Mouse (Mus musculus) hindbrain, embryonic 13.5 days (tissue): ENCODE data around the gene Thsd4. TPM values are rescaled to one million over a fixed set of nuclear protein-coding genes. Genes with fewer than 3 reads are reported as not detected.
"Not testable (repeated sequence)": the region's sequence is repeated elsewhere in the genome, so short reads cannot be mapped to it uniquely, and the experiment has no call there.

Experiments
- ATAC-seq: fragments of 200-750 bp; cut with Nextera tagmentation; 2 replicates; pipeline ENCODE4 v1.8.0; 2017; ENCODE audit warnings: moderate TSS enrichment; ENCODE audit not compliant: low FRiP score
- H3K27ac ChIP-seq: fragments of 300-500 bp; sonication (generic); 2 replicates; pipeline ENCODE4 v1.5.1; 2015; ENCODE audit warnings: inconsistent platforms, mild to moderate bottlenecking, moderate library complexity
- H3K27me3 ChIP-seq: fragments of 300-500 bp; sonication (generic); 2 replicates; pipeline ENCODE4 v1.6.1; 2015; ENCODE audit warnings: mild to moderate bottlenecking, inconsistent platforms
- H3K36me3 ChIP-seq: fragments of 300-500 bp; sonication (generic); 2 replicates; pipeline ENCODE4 v1.6.1; 2015; ENCODE audit warnings: mild to moderate bottlenecking, inconsistent platforms
- H3K4me1 ChIP-seq: fragments of 300-500 bp; sonication (generic); replicated peaks from 2 replicates; pipeline ENCODE4 v1.6.1; 2015; ENCODE audit warnings: inconsistent platforms
- H3K4me2 ChIP-seq: fragments of 300-500 bp; sonication (generic); 2 replicates; pipeline ENCODE4 v1.6.1; 2015; ENCODE audit warnings: inconsistent platforms, mild to moderate bottlenecking, moderate library complexity
- H3K4me3 ChIP-seq: fragments of 300-500 bp; sonication (generic); 2 replicates; pipeline ENCODE4 v1.5.1; 2015; ENCODE audit warnings: mild to moderate bottlenecking, inconsistent platforms
- H3K9ac ChIP-seq: fragments of 300-500 bp; sonication (generic); 2 replicates; pipeline ENCODE4 v1.6.1; 2015; ENCODE audit warnings: mild to moderate bottlenecking, inconsistent platforms
- H3K9me3 ChIP-seq: fragments of 300-500 bp; sonication (generic); 2 replicates; pipeline ENCODE4 v1.6.1; 2016; ENCODE audit warnings: inconsistent platforms
- WGBS: fragments of 180-500 bp; shearing (Covaris S2); methylation state at CpG from one replicate; pipeline ENCODE4 v1.1.7; 2015; 5-methylcytosine and 5-hydroxymethylcytosine counted together
- polyA plus RNA-seq: library from polyadenylated mRNA; unstranded; fragments of >200 nt; fragmentation: Nextera tagmentation; extraction: Ambion mirVana; gene quantifications from 2 replicates; pipeline ENCODE4 v1.2.1, GENCODE M21; 2015

The Thsd4 gene
- polyA plus RNA-seq, 1 experiment from 2014 or later: 6.2 TPM

DNA sequence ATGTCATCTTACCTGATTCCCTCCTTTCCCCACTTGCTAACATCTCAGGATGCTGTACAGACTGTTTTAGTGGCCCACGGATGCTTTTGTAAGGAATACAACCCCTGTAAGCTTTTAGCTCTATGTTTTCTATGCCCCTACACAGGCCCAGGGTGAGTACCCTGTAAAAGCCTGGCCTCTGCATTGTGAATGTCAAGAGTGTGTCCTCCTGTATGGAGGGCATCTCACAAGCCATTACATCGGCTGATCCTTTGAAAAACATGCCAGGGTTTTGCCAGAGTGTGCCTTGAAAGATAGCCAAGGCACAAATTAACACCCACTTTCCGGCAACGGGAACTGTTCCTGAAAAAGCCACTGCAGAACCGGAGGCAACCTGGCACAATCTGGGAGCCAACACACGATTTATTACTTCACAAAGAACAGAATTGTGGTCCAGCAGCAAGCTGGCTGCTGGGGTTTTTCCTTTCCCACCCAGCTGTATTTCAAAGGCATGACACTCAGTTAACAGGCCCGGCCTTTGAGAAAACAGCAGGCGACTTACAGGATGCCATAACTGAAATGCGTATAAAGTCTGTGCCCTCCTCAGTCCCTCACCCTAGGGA, 349.3 kb downstream of the Thsd4 start:
- H3K4me3 ChIP-seq, ATAC-seq, H3K4me2 ChIP-seq, H3K4me1 ChIP-seq, H3K27me3 ChIP-seq, H3K36me3 ChIP-seq, H3K9me3 ChIP-seq, H3K9ac ChIP-seq: not testable (repeated sequence)
- 61% methylated on average over 9 of the region's 9 CpGs for WGBS
- 0 out of 2 replicates have a peak overlapping the region, but pooled peaks have one; percentile 13 for H3K27ac ChIP-seq

DNA sequence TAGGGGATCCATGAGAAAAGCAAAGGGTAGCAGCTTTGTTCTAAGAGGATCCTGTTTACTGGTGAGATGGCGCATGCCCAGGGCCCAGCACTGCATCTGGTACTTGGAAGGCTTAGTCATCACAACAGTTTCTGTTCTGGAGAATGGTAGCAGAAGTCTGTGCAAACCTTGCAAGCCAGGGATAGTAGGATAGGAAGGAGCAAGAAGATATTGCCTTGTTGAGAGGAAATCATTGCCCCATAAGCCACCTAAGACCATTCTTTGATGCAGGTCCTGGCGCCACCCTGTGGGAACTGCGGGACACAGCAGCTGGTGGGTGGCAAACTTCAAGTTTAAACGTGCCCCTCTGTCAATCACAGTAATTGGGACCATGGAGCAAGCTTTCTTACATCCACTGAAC, 354.9 kb downstream of the Thsd4 start:
- Histone ChIP-seq H3K27ac (no peak overlapping the region), H3K4me1 (no peaks in the 10 kb centered on the region), H3K9me3 (no peaks in the 10 kb centered on the region), H3K4me3 (no peak overlapping the region), H3K9ac (no peak overlapping the region), H3K4me2 (no peak overlapping the region), H3K36me3 (no peaks in the 10 kb centered on the region), H3K27me3 (no peaks in the 10 kb centered on the region)
- ATAC-seq: no peak
- 77% methylated on average over 4 of the region's 4 CpGs for WGBS

DNA sequence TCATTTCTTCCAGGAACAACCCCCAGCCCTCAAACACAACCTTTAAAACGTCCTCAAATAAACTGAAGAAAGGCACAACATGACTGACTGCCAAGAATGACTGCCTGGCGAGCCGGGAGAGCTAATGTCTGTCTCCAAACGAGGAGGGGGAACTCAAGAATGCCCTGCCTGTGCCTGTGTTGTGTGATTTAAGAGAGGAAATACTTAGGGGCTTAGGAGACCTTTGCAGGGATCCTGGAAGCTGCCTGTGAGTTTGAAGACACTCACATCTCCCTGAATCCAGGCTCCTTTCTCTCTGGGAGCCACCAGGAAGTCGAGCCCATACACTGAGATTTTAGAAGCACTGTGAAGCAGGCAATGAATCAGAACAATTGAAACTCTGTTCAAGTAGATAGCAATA, 361.0 kb downstream of the Thsd4 start:
- 18% methylated on average over 5 of the region's 5 CpGs for WGBS

DNA sequence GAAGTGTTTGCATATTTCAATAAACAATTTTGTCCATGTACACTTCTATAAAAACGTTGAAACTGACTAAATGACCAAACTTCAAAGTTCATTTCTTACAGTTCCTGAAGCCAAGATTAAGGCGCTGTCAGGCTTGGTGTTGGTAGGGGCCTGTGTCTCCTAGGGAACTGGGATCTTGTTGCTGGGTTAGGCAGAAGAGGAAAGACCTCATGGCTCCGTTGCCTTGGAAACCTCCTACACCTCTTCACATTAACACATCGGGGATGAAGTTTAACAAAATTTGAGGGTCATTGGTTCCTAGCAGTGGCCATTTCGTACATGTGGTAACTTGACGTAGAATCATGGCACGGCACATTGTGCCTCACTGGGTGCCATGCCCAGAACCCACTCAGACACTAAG, 361.7 kb downstream of the Thsd4 start:
- H3K4me2 ChIP-seq: no peak overlapping the region
- no peaks in the 10 kb centered on the region for H3K27me3 ChIP-seq
- H3K36me3 ChIP-seq: no peaks in the 10 kb centered on the region
- ATAC-seq: no peak
- no peaks in the 10 kb centered on the region for H3K9me3 ChIP-seq
- WGBS: 62% methylated on average over 7 of the region's 7 CpGs
- peaks cover 18% of the 10 kb centered on the region for H3K4me1 ChIP-seq
- H3K9ac ChIP-seq: no peak overlapping the region
- H3K27ac ChIP-seq: 0 out of 2 replicates have a peak overlapping the region, but pooled peaks have one; percentile 52
- no peak overlapping the region for H3K4me3 ChIP-seq

More for the DNA sequence above, 361.0 kb downstream of the Thsd4 start:
- Histone ChIP-seq H3K27ac (peak overlapping the region; percentile 52), H3K4me2 (no peak overlapping the region), H3K36me3 (no peaks in the 10 kb centered on the region), H3K9me3 (no peaks in the 10 kb centered on the region), H3K4me1 (peaks cover 18% of the 10 kb centered on the region), H3K4me3 (no peak overlapping the region), H3K27me3 (no peaks in the 10 kb centered on the region), H3K9ac (no peak overlapping the region)
- no peak for ATAC-seq

DNA sequence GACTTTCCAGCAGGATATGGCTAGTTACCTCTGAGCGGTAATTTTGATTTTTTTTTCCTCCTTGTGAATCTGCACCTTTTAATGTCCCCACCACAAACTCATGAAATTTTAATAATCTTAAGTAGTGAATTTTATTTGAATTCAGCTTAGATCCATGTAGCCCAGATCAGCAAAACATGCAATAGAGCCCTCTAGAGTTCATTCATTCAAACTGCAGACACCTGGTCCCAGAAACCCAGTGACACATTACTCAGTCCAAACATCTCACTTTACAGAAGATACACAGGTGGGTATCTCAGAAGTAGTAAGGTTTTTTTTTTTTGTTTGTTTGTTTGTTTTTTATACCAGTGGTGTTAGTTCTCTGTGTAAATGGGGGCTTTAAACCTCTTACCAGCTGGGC, 368.9 kb downstream of the Thsd4 start:
- Histone ChIP-seq H3K4me3 (no peak overlapping the region), H3K27ac (no peak overlapping the region), H3K27me3 (no peaks in the 10 kb centered on the region), H3K4me1 (peaks cover 9% of the 10 kb centered on the region), H3K9ac (no peak overlapping the region), H3K36me3 (no peaks in the 10 kb centered on the region), H3K4me2 (no peak overlapping the region), H3K9me3 (no peaks in the 10 kb centered on the region)
- 97% methylated on average over 1 of the region's 1 CpGs for WGBS
- no peak for ATAC-seq

DNA sequence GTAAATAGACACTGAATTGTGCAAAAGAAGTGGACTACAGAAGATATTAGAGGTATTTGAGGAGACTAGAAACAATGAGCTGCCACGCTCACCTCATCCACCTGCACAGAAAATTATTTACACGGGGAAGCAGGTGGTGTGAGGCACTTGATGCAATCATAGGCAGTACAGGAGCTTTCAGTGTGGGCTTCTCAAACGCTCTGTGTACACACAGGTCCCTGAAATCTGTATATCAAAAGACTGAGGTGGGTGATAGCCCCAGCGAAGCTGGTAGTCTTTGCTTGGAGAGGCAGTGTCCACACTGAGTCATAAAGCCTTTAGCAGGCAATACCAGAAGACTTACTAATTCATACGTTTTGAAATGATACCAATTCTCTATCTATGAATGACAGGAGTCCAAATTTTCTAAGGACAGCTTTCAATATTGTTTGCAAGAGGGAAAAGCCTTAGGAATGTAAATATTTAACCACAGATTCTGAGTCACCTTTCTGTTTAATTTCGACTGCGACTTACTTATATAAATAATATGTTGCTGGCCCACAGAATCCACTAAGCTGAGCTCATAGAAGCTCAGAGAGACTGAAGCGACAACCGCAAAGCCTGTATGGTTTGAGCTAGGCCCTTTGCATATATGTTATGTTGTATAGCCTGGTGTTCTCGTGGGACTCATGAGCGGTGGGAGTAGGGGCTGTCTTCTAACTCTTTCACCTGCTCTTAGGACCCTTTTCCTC, 369.8 kb downstream of the Thsd4 start:
- no peaks in the 10 kb centered on the region for H3K36me3 ChIP-seq
- ATAC-seq: no peak
- H3K27me3 ChIP-seq: no peaks in the 10 kb centered on the region
- H3K9ac ChIP-seq: no peak overlapping the region
- H3K4me1 ChIP-seq: peaks cover 13% of the 10 kb centered on the region
- H3K27ac ChIP-seq: no peak overlapping the region
- H3K4me3 ChIP-seq: no peak overlapping the region
- H3K4me2 ChIP-seq: no peak overlapping the region
- WGBS: 92% methylated on average over 11 of the region's 11 CpGs
- H3K9me3 ChIP-seq: no peaks in the 10 kb centered on the region

DNA sequence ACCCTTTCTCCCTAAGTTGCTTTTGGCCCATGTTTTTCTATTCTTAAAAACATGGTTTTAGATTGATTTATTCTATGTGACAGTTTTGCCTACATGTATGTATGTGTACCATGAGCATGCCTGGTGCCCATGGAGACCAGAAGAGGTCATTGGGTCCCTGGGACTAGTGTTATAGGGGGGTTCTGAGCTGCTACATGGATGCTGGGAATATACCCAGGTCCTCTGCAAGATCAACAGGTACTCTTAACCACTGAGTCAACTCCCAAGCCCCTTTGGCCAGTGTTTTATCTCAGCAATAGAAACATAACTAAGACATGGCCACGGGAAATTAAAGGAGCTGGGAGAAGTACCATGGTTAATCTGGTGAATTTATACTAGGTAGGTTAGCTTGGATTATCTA, 371.3 kb downstream of the Thsd4 start:
- Histone ChIP-seq H3K4me2 (no peak overlapping the region), H3K27me3 (no peaks in the 10 kb centered on the region), H3K36me3 (no peaks in the 10 kb centered on the region), H3K4me3 (no peak overlapping the region), H3K9me3 (no peaks in the 10 kb centered on the region), H3K27ac (no peak overlapping the region), H3K4me1 (peaks cover 13% of the 10 kb centered on the region), H3K9ac (no peak overlapping the region)
- ATAC-seq: no peak
- WGBS: 92% methylated on average over 1 of the region's 1 CpGs

DNA sequence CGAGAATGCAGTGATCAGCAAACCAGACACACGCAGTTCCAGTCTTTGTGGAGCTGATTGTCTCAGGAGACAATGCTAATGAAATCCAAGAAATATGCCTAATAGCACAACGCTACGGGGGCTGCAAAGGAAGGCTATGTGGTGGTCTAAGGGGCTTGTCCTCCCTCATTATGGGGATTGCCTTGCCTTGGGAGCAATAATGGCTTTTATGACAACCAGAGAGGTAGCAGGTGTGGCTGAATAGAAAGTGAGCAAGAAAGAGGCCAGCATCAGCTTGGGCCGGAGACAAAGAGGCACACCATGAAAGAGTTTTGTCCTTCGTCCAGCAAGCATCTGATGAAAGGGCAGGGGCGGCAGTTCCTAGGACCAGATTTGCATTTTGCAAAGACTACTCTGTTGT, 372.9 kb downstream of the Thsd4 start:
- WGBS: 23% methylated on average over 7 of the region's 7 CpGs
- Histone ChIP-seq H3K36me3 (no peaks in the 10 kb centered on the region), H3K4me3 (no peak overlapping the region), H3K27ac (peak overlapping the region; percentile 62), H3K4me2 (peak overlapping the region; percentile 15; the same call in 1 of the 2 replicates), H3K27me3 (no peaks in the 10 kb centered on the region), H3K9me3 (no peaks in the 10 kb centered on the region), H3K9ac (no peak overlapping the region), H3K4me1 (peaks cover 13% of the 10 kb centered on the region)
- ATAC-seq: no peak

DNA sequence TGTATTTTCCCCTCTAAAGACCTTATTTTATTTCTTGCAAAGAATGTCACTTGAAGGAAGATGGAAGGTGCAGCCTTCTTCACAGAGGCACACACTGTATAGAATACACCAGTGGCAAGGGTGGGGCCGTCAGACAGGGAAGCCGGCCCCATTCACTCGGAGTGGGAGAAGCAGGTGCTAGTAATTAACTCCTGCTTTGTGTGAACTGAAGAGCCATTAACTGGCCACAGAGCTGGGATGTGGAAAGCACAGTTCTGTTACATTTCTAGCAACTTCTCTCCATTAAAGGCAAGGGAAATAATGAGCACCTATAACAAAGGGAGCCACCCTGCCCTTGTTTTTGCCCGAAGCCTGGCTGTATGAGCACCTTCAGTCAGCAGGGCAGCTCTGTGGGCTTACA, 374.4 kb downstream of the Thsd4 start:
- Histone ChIP-seq H3K9me3 (no peaks in the 10 kb centered on the region), H3K9ac (no peak overlapping the region), H3K4me1 (peaks cover 13% of the 10 kb centered on the region), H3K27ac (no peak overlapping the region), H3K4me3 (no peak overlapping the region), H3K36me3 (no peaks in the 10 kb centered on the region), H3K27me3 (no peaks in the 10 kb centered on the region), H3K4me2 (no peak overlapping the region)
- 34% methylated on average over 4 of the region's 4 CpGs for WGBS
- no peak for ATAC-seq

DNA sequence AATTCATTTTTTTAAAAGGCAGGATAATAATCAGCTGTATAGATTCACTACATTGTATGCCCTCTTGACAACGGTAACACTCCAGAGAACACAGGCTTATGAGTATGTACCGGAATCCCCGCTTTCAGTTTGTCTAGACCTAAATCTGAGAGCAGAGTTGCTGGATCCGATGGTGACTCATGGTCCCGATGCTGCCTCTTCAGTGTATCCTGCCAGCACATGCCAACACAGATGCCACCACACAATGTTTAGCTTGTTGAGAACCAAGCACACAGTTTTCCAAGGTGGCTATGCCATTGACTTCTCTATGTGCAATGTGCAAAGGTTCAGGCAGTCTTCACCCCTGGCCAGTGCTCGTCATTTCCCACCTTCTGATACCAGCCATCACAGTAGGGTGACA, 378.0 kb downstream of the Thsd4 start:
- H3K4me3 ChIP-seq: no peak overlapping the region
- no peaks in the 10 kb centered on the region for H3K36me3 ChIP-seq
- peaks cover 30% of the 10 kb centered on the region for H3K4me1 ChIP-seq
- no peak overlapping the region for H3K4me2 ChIP-seq
- H3K9me3 ChIP-seq: no peaks in the 10 kb centered on the region
- 97% methylated on average over 6 of the region's 6 CpGs for WGBS
- no peaks in the 10 kb centered on the region for H3K27me3 ChIP-seq
- no peak overlapping the region for H3K9ac ChIP-seq
- no peak overlapping the region for H3K27ac ChIP-seq
- ATAC-seq: no peak

DNA sequence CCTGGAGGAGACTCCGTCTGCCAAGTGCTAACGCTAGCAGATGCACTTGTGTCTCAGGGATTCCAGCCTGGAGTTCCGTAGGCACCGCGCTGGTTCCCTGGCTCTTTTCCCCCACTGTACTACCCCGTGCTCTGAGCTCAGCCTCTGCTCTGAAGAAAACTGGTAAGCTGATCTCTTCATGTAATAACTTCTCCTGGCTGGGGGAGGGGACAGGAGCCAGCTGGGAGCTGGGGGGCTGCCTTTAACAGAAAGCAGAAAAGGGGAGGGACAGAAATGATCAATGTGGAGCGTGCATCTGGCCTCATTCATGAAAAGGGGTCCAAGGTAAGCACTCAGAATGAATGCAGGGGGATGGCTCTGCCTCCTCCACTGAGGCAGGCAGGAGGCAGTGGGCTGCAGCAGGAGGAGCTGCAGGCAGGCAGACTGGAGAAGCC, 380.7 kb downstream of the Thsd4 start:
- 21% methylated on average over 7 of the region's 7 CpGs for WGBS
- Histone ChIP-seq H3K4me2 (peak overlapping the region; percentile 21; the same call in 1 of the 2 replicates), H3K9ac (peak overlapping the region; percentile 58)

DNA sequence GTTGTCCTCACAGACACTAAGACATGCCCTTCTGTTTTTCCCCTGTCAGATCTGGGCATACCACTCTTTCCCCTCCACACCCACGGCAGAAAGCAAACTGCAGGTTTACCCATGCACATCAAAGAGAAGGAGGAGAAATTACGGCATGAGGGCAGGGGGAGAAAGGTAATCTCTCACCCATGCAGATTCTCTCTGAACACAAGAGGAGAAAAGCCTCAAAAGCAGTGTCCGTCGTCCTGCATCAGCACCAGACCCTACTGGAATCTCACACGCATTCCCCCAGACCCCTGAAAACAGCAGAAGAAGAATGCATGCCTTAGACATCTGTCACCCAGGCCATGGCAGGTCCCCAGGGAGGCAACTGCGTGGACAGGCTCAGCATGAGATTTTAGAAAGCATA, 381.4 kb downstream of the Thsd4 start:
- H3K9ac ChIP-seq: no peak overlapping the region
- 0 out of 2 replicates have a peak overlapping the region, but pooled peaks have one; percentile 20 for H3K27ac ChIP-seq
- no peaks in the 10 kb centered on the region for H3K27me3 ChIP-seq
- H3K4me3 ChIP-seq: no peak overlapping the region
- no peaks in the 10 kb centered on the region for H3K9me3 ChIP-seq
- H3K36me3 ChIP-seq: no peaks in the 10 kb centered on the region
- ATAC-seq: no peak
- 23% methylated on average over 6 of the region's 6 CpGs for WGBS
- H3K4me2 ChIP-seq: no peak overlapping the region
- H3K4me1 ChIP-seq: peaks cover 26% of the 10 kb centered on the region

More for the DNA sequence above, 380.7 kb downstream of the Thsd4 start:
- Histone ChIP-seq H3K4me1 (peaks cover 26% of the 10 kb centered on the region), H3K9me3 (no peaks in the 10 kb centered on the region), H3K27me3 (no peaks in the 10 kb centered on the region), H3K27ac (peak overlapping the region; percentile 13), H3K4me3 (no peak overlapping the region), H3K36me3 (no peaks in the 10 kb centered on the region)
- ATAC-seq: no peak

DNA sequence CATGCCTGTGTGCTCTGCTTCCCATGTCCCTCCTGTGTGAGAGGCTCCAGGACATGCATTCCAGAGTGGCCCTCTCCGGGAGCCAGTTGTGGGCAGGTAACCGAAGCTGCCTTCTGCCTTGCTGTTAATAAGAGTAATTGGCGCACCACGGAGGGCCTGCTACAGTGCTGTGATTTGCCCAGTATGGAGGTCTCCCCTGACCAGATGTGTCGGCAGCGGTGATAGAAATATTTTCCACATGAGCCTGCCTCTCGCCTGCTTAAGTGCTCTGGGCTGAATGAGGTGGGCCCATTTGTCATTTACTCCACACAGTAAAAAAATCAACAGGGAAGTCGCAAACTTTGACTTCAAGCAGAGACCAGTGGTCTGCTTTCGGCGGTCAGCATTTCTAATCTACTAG, 382.4 kb downstream of the Thsd4 start:
- no peak overlapping the region for H3K4me2 ChIP-seq
- no peaks in the 10 kb centered on the region for H3K27me3 ChIP-seq
- H3K36me3 ChIP-seq: no peaks in the 10 kb centered on the region
- peaks cover 26% of the 10 kb centered on the region for H3K4me1 ChIP-seq
- no peak overlapping the region for H3K27ac ChIP-seq
- no peak for ATAC-seq
- 0 out of 2 replicates have a peak overlapping the region, but pooled peaks have one; percentile 13 for H3K9ac ChIP-seq
- 80% methylated on average over 10 of the region's 10 CpGs for WGBS
- no peaks in the 10 kb centered on the region for H3K9me3 ChIP-seq
- H3K4me3 ChIP-seq: no peak overlapping the region
